Mouse (Mus musculus): ENCODE results near the gene Trim56.

GRCm38 (mm10) chr5:137103969-137104368, 12.0 kb downstream of the Trim56 start:
- TF ChIP-seq CTCF (IDR thresholded peaks at IDR 0.05) (peak; percentile 9; the same call in 1 of the 2 replicates), EP300 (IDR thresholded peaks at IDR 0.05) (no peak)

Data from lung, postnatal 0 days (tissue).